Mouse (Mus musculus): ENCODE data around the gene Gm28710.

Gm28710 gene

DNA sequence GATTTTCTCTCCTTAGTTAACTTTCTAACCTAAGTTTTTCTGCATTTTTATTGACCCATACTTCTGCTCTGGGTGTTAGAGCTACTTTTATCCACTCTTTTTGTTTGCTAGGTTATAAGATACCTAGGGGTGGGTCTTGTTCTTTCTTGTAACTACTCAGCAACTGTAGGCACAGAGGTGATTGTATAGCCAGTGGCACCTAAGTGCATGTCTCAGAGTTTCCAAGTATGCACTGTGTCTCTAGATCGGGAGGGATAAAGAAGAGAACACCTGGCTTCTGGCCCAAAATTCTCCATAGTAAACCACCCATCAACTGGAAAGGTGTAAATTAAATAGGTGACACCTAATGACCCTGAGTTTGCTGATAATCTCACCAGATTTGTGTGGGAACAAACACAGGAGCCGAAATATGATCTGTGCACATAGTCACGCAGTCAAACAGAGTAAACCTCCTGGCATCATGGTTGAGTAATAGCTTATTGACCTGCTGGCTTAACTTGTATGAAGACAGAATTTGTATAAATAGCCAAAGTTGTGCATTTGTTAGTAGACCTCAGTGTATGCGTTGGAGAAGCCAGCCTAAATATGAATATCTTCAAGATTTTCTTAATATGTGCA is at the start of gene Gm28710:
TSS of gene Gm28710 (plus strand) at position 568 of the 618 bp plus-strand sequence.
- 93% methylated on average over 4 of the region's 4 CpGs for WGBS

DNA sequence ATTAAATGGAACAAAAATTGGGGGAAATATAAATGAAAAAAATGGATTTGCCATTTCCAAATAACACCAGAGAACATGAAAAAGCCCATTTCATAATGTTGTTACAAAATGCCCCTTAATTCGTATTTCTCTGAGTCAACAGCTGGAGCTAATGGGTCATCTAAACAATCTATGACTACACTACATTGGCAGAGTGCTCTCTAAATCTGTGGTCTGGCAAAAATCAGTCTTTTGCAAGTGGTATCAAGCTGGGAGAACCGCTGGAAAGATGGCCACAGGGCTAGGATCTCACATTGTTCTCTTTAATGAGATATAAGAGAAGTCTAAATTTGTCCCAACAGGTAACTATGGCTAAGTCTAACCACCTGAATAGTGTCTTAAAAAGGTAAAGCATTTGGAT is 14.4 kb upstream of the Gm28710 start:
- WGBS: 73% methylated on average over 2 of the region's 2 CpGs

DNA sequence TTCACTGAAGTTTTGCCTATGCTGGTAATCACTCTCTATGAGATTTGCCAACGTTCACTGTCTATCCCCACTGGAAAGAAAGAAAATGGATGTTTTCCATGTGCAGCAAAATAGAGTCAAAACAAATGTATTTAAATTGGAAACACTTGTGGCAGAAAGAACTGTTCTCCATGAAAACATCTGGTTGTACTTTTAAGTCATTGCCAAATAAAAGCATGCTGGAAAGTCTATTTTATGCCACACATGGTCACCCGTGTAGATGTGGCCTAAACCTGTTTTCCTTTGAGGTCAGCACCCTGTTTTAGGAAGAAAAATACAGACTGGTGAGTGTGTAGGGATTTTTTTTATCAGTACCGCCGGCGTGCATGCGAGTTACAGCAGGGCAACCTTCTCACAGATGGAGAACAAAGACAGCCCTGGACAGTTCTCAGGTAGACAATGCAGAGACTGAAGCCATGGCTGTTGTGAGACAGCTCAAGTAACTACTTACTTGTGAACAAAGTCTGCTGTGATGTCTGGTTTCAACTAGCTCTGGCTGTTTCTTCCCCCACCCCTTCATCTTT is 12.9 kb upstream of the Gm28710 start:
- 76% methylated on average over 6 of the region's 6 CpGs for WGBS

DNA sequence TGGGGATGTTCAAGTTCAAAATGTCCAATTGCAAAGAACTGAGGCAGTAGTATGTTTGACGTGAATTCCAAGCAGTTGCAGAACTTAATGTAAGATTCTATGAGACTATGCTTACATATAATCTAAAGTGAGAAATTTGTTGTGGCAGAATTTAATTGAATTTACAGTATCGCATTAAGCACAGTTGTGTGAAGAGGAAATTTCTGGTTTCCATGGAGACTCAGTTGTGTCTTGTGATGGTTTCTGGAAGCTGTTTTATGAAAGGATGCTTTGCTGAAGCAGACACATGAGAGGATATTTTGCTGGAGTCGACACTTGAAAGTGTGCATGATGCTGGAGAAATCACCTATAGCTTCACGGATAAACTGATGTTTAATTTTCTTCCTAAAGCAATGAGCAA is 6.0 kb upstream of the Gm28710 start:
- WGBS: 57% methylated on average over 4 of the region's 4 CpGs

- 52% methylated on average over 6 of the region's 6 CpGs for WGBS
Measured at GRCm38 (mm10) chr5:16794972-16795371, 3.4 kb downstream of the Gm28710 start.

GRCm38 (mm10) chr5:16802726-16803125 is 11.1 kb downstream of the Gm28710 start:
- WGBS: 62% methylated on average over 4 of the region's 4 CpGs

GRCm38 (mm10) chr5:16869309-16869915 is 77.8 kb downstream of the Gm28710 start:
- WGBS: 50% methylated on average over 2 of the region's 2 CpGs

- WGBS: 9% methylated on average over 1 of the region's 1 CpGs
Measured at GRCm38 (mm10) chr5:16894161-16894560, 102.6 kb downstream of the Gm28710 start.

- WGBS: 93% methylated on average over 8 of the region's 8 CpGs
Measured at GRCm38 (mm10) chr5:16919791-16920190, 128.2 kb downstream of the Gm28710 start.

DNA sequence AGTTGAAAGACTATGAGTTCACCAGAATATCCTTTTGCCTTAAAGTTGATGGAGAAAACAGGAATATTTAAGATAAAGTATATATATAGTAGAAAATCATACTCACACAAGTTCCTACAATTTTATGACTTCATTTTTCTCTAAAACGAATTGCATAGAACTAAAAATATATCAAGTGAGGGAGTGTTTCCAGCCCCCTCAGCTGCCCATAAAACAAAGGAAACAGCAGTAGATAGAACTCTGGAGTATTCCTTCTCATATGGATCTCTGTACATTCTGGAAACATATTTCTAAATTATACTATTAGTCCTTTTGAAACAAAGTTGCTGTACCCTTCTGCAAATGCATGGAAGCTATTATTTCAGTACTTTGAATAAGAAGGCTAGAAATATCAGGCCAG is 130.9 kb downstream of the Gm28710 start:
- WGBS: 26% methylated on average over 1 of the region's 1 CpGs
